In the genomic region with DNA sequence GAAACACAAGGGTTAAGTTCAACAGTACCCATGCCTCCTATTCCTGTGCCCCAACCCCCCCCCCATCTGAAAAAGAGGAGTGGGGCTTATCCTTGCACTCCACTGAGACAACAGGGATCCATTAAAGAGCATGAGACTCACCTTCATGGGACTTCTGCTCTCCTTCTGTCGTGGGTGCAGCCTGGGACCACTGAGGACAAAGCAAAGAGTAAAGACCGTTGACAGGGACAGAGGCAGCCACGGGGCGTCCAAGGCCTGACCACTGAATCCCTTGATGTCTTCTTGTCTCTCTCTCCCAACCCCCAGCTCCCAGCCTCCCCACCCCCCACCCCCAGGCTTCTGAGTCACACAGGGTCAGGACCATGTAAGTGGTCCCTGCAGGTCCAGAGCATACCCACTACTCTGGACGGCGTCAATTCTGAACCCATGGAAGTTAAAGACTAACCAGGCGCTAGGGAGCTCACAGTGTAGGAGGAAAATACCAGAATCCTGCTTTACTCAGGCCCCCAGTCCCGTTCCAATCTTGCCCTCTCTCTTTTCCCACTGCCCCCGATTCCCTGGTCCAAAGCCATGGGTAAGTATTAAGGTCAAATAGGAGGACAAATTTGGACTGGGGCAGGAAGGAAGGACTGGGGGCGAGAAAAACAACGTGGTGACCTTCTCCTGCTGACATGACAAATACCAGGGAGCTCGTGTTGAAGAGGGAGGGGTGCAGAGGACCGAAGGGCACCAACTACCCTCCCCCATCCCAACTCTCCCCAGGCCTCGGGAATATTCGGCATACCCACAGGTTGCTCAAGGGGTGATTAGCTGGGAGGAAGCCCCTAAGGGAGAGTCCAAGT, we compare ENCODE assay signal across 8 mouse cellular contexts. TPM values are rescaled to one million over a fixed set of nuclear protein-coding genes. Genes with fewer than 3 reads are reported as not detected.
DNase-seq lines count a peak whose midpoint lies in the region; ATAC-seq and TF ChIP-seq lines count a peak whose summit lies in the region.

No protein-coding gene starts in this region.

- H3K4me3 ChIP-seq in megakaryocyte, embryonic 14.5 days (replicated peaks): peak overlapping the region; percentile 98
- peak overlapping the region; percentile 85 for H3K4me3 ChIP-seq in forebrain, embryonic 16.5 days (replicated peaks; ENCODE audit: low read length)
- H3K4me3 ChIP-seq in kidney, embryonic 15.5 days (replicated peaks): peak overlapping the region; percentile 86
- H3K4me3 ChIP-seq in midbrain, postnatal 0 days (ENCODE audit: low read depth, low read length): peak overlapping the region; percentile 82

- TF ChIP-seq CTCF in midbrain, postnatal 0 days (IDR thresholded peaks at IDR 0.05): no peak

- H3K9me3 ChIP-seq in megakaryocyte, embryonic 14.5 days: no peaks in the 10 kb centered on the region
- no peaks in the 10 kb centered on the region for H3K9me3 ChIP-seq in forebrain, embryonic 16.5 days (ENCODE audit: control insufficient read depth, low read length)
- H3K9me3 ChIP-seq in kidney, embryonic 15.5 days (replicated peaks): no peaks in the 10 kb centered on the region
- H3K9me3 ChIP-seq in midbrain, postnatal 0 days (ENCODE audit: low read length): no peaks in the 10 kb centered on the region

- peaks cover 64% of the 10 kb centered on the region for H3K36me3 ChIP-seq in megakaryocyte, embryonic 14.5 days (replicated peaks; ENCODE audit: low read length)
- peaks cover 8% of the 10 kb centered on the region for H3K36me3 ChIP-seq in forebrain, embryonic 16.5 days (ENCODE audit: control insufficient read depth, insufficient read depth)
- peaks cover 31% of the 10 kb centered on the region for H3K36me3 ChIP-seq in kidney, embryonic 15.5 days
- H3K36me3 ChIP-seq in midbrain, postnatal 0 days (ENCODE audit: insufficient read depth, low read length): peaks cover 17% of the 10 kb centered on the region

- H3K9ac ChIP-seq in forebrain, embryonic 16.5 days (replicated peaks; ENCODE audit: low read depth, low read length): 0 out of 2 replicates have a peak overlapping the region, but pooled peaks have one; percentile 88
- peak overlapping the region; percentile 82 for H3K9ac ChIP-seq in kidney, embryonic 15.5 days
- peak overlapping the region; percentile 48; the same call in 1 of the 2 replicates for H3K9ac ChIP-seq in midbrain, postnatal 0 days (replicated peaks; ENCODE audit: low read length, poor library complexity, severe bottlenecking)

- 28% methylated on average over 15 of the region's 15 CpGs for WGBS in forebrain, embryonic 16.5 days
- 19% methylated on average over 15 of the region's 15 CpGs for WGBS in kidney, embryonic 15.5 days
- 33% methylated on average over 15 of the region's 15 CpGs for WGBS in midbrain, postnatal 0 days

- H3K27me3 ChIP-seq in megakaryocyte, embryonic 14.5 days (replicated peaks): no peaks in the 10 kb centered on the region
- H3K27me3 ChIP-seq in forebrain, embryonic 16.5 days (replicated peaks; ENCODE audit: control insufficient read depth, insufficient read depth, low read length): no peaks in the 10 kb centered on the region
- no peaks in the 10 kb centered on the region for H3K27me3 ChIP-seq in kidney, embryonic 15.5 days
- H3K27me3 ChIP-seq in midbrain, postnatal 0 days (ENCODE audit: insufficient read depth, low read length): no peaks in the 10 kb centered on the region

- peaks cover 74% of the 10 kb centered on the region for H3K4me1 ChIP-seq in megakaryocyte, embryonic 14.5 days
- H3K4me1 ChIP-seq in forebrain, embryonic 16.5 days (replicated peaks; ENCODE audit: control insufficient read depth, insufficient read depth, low read length): peaks cover 46% of the 10 kb centered on the region
- peaks cover 58% of the 10 kb centered on the region for H3K4me1 ChIP-seq in kidney, embryonic 15.5 days
- peaks cover 28% of the 10 kb centered on the region for H3K4me1 ChIP-seq in midbrain, postnatal 0 days (ENCODE audit: insufficient read depth, low read length)

- DNase-seq in midbrain, postnatal 0 days (ENCODE audit: low spot score): no peak
- no peak for DNase-seq in spleen, adult 12 weeks (ENCODE audit: low spot score)
- DNase-seq in T-cell, adult 2 months (ENCODE audit: low spot score): no peak
- DNase-seq in cerebellum, adult 9-11 months: no peak

- H3K27ac ChIP-seq in forebrain, embryonic 16.5 days (ENCODE audit: low read length): no peak overlapping the region
- H3K27ac ChIP-seq in kidney, embryonic 15.5 days: peak overlapping the region; percentile 98
- peak overlapping the region; percentile 70; the same call in 1 of the 2 replicates for H3K27ac ChIP-seq in midbrain, postnatal 0 days (ENCODE audit: low read depth, low read length)

- H3K4me2 ChIP-seq in forebrain, embryonic 16.5 days (ENCODE audit: low read length): peak overlapping the region; percentile 82
- peak overlapping the region; percentile 87 for H3K4me2 ChIP-seq in kidney, embryonic 15.5 days
- peak overlapping the region; percentile 92 for H3K4me2 ChIP-seq in midbrain, postnatal 0 days (ENCODE audit: low read depth, low read length, poor library complexity, severe bottlenecking)

- no peak for ATAC-seq in megakaryocyte, adult 5-6 weeks (ENCODE audit: poor library complexity, severe bottlenecking)
- no peak for ATAC-seq in forebrain, embryonic 16.5 days
- ATAC-seq in kidney, embryonic 15.5 days (replicated peaks; ENCODE audit: low FRiP score): no peak
- ATAC-seq in midbrain, postnatal 0 days (ENCODE audit: low FRiP score): no peak

RNA-seq across cellular contexts. Expression of a gene that starts 3.7 kb away (rescaled TPM):
- polyA plus RNA-seq in megakaryocyte, embryonic 14.5 days (2012; ENCODE audit: insufficient read depth, low replicate concordance): 48.1 and 103 TPM in 2 replicates
- total RNA-seq in megakaryocyte, adult 5-6 weeks (2015): 5.6 and 9.1 TPM in 2 replicates
- total RNA-seq in megakaryocyte, adult 5-6 weeks (2017): 4.8 and 11.4 TPM in 2 replicates
- 2.5 and 3.3 TPM in 2 replicates for polyA plus RNA-seq in forebrain, embryonic 16.5 days (2015; fragmentation: Nextera tagmentation; extraction: Ambion mirVana)
- 5.9 and 6.6 TPM in 2 replicates for polyA plus RNA-seq in kidney, embryonic 15.5 days (2015; fragmentation: Nextera tagmentation; extraction: Ambion mirVana)
- 78.6 and 105 TPM in 2 replicates for total RNA-seq in midbrain, postnatal 0 days (2014; rRNA removed)
- 2.3 and 3.0 TPM in 2 replicates for polyA plus RNA-seq in midbrain, postnatal 0 days (2015; fragmentation: Nextera tagmentation; extraction: Ambion mirVana)
